Mouse (Mus musculus) liver, embryonic 12.5 days (tissue): ENCODE results near the gene Scaf1. TPM values are rescaled to one million over a fixed set of nuclear protein-coding genes. Genes with fewer than 3 reads are reported as not detected.
A peak's percentile ranks its signal among the peaks of the same experiment; 100 is the strongest.

ENCODE experiments used
- ATAC-seq: fragments of 200-750 bp; cut with Nextera tagmentation; 2 replicates; pipeline ENCODE4 v1.8.0; 2017; ENCODE audit warnings: moderate number of reproducible peaks, mild to moderate bottlenecking, moderate library complexity
- H3K27ac ChIP-seq: fragments of 300-500 bp; sonication (generic); 2 replicates; pipeline ENCODE4 v1.5.1; 2016; ENCODE audit warnings: mild to moderate bottlenecking
- H3K27me3 ChIP-seq: fragments of 300-500 bp; sonication (generic); replicated peaks from 2 replicates; pipeline ENCODE4 v1.6.1; 2016; ENCODE audit warnings: mild to moderate bottlenecking, moderate library complexity
- H3K36me3 ChIP-seq: fragments of 300-500 bp; sonication (generic); 2 replicates; pipeline ENCODE4 v1.6.1; 2016; ENCODE audit warnings: mild to moderate bottlenecking, moderate library complexity
- H3K4me1 ChIP-seq: fragments of 300-500 bp; sonication (generic); 2 replicates; pipeline ENCODE4 v1.6.1; 2016
- H3K4me2 ChIP-seq: fragments of 300-500 bp; sonication (generic); 2 replicates; pipeline ENCODE4 v1.6.1; 2016; ENCODE audit warnings: mild to moderate bottlenecking, moderate library complexity
- H3K4me3 ChIP-seq: fragments of 300-500 bp; sonication (generic); 2 replicates; pipeline ENCODE4 v1.5.1; 2016; ENCODE audit warnings: mild to moderate bottlenecking, moderate library complexity
- H3K9ac ChIP-seq: fragments of 300-500 bp; sonication (generic); 2 replicates; pipeline ENCODE4 v1.6.1; 2016; ENCODE audit warnings: mild to moderate bottlenecking, moderate library complexity
- H3K9me3 ChIP-seq: fragments of 300-500 bp; sonication (generic); replicated peaks from 2 replicates; pipeline ENCODE4 v1.6.1; 2016; ENCODE audit warnings: mild to moderate bottlenecking, moderate library complexity
- WGBS: fragments of 180-500 bp; shearing (Covaris S2); methylation state at CpG from one replicate; pipeline ENCODE4 v1.1.7; 2016; ENCODE audit not compliant: insufficient replicate concordance; 5-methylcytosine and 5-hydroxymethylcytosine counted together
- polyA plus RNA-seq: library from polyadenylated mRNA; unstranded; fragments of >200 nt; fragmentation: Nextera tagmentation; extraction: Ambion mirVana; gene quantifications from 2 replicates; pipeline ENCODE4 v1.2.1, GENCODE M21; 2016

The Scaf1 gene
- polyA plus RNA-seq, 1 experiment from 2014 or later, result 19.0 TPM

- no peak for ATAC-seq
- peaks cover 51% of the 10 kb centered on the region for H3K4me1 ChIP-seq
- WGBS, result 15% methylated on average over 10 of the region's 10 CpGs
Measured at GRCm38 (mm10) chr7:44996672-44997071, 19.5 kb downstream of the Scaf1 start.

GRCm38 (mm10) chr7:44986879-44987718, 29.1 kb downstream of the Scaf1 start:
- under 1% methylated on average over 29 of the region's 29 CpGs for WGBS
- no peaks in the 10 kb centered on the region for H3K27me3 ChIP-seq
- H3K9ac ChIP-seq, result peak overlapping the region; percentile 76
- no peaks in the 10 kb centered on the region for H3K9me3 ChIP-seq
- peaks cover 51% of the 10 kb centered on the region for H3K4me1 ChIP-seq
- H3K4me3 ChIP-seq, result peak overlapping the region; percentile 85
- peak overlapping the region; percentile 99 for H3K4me2 ChIP-seq
- ATAC-seq, result peak; percentile 23
- peak overlapping the region; percentile 87 for H3K27ac ChIP-seq
- H3K36me3 ChIP-seq, result peaks cover 48% of the 10 kb centered on the region

More at GRCm38 (mm10) chr7:44996672-44997071, 19.5 kb downstream of the Scaf1 start:
- H3K36me3 ChIP-seq, result peaks cover 72% of the 10 kb centered on the region
- H3K4me2 ChIP-seq, result peak overlapping the region; percentile 96
- H3K9ac ChIP-seq, result peak overlapping the region; percentile 80
- H3K27ac ChIP-seq, result peak overlapping the region; percentile 94
- H3K27me3 ChIP-seq, result no peaks in the 10 kb centered on the region
- no peaks in the 10 kb centered on the region for H3K9me3 ChIP-seq
- H3K4me3 ChIP-seq, result peak overlapping the region; percentile 77

GRCm38 (mm10) chr7:44986192-44986878, 29.8 kb downstream of the Scaf1 start, which contains the start of gene Prmt1:
TSS of gene Prmt1 (minus strand) at chr7:44986568.
- peaks cover 51% of the 10 kb centered on the region for H3K4me1 ChIP-seq
- no peaks in the 10 kb centered on the region for H3K27me3 ChIP-seq
- H3K4me2 ChIP-seq, result peak within 1 kb of the TSS; percentile 99
- H3K27ac ChIP-seq, result peak within 1 kb of the TSS; percentile 91
- no peaks in the 10 kb centered on the region for H3K9me3 ChIP-seq
- peak within 1 kb of the TSS; percentile 92 for H3K9ac ChIP-seq
- ATAC-seq, result peak; percentile 95
- peak within 1 kb of the TSS; percentile 85 for H3K4me3 ChIP-seq
- WGBS, result under 1% methylated on average over 42 of the region's 42 CpGs
- peaks cover 48% of the 10 kb centered on the region for H3K36me3 ChIP-seq

GRCm38 (mm10) chr7:44985595-44986191, 30.5 kb downstream of the Scaf1 start:
- Histone ChIP-seq H3K9me3 (no peaks in the 10 kb centered on the region), H3K36me3 (peaks cover 50% of the 10 kb centered on the region), H3K4me2 (peak overlapping the region; percentile 99), H3K4me3 (peak overlapping the region; percentile 85), H3K4me1 (peaks cover 51% of the 10 kb centered on the region), H3K27ac (peak overlapping the region; percentile 91), H3K9ac (peak overlapping the region; percentile 92), H3K27me3 (no peaks in the 10 kb centered on the region)
- WGBS, result under 1% methylated on average over 44 of the region's 45 CpGs
- ATAC-seq, result no peak

- Histone ChIP-seq H3K36me3 (peaks cover 50% of the 10 kb centered on the region), H3K4me1 (peaks cover 51% of the 10 kb centered on the region), H3K9ac (peak overlapping the region; percentile 92; the same call in 1 of the 2 replicates), H3K27ac (peak overlapping the region; percentile 91), H3K27me3 (no peaks in the 10 kb centered on the region), H3K4me2 (peak overlapping the region; percentile 99), H3K4me3 (peak overlapping the region; percentile 85), H3K9me3 (no peaks in the 10 kb centered on the region)
- WGBS, result 44% methylated on average over 3 of the region's 3 CpGs
- no peak for ATAC-seq
Measured at GRCm38 (mm10) chr7:44984833-44985164, 31.4 kb downstream of the Scaf1 start.

GRCm38 (mm10) chr7:44983944-44984832, 32.0 kb downstream of the Scaf1 start:
- H3K9me3 ChIP-seq, result no peaks in the 10 kb centered on the region
- no peak for ATAC-seq
- H3K27ac ChIP-seq, result peak overlapping the region; percentile 91
- H3K36me3 ChIP-seq, result peaks cover 52% of the 10 kb centered on the region
- peak overlapping the region; percentile 99 for H3K4me2 ChIP-seq
- H3K4me3 ChIP-seq, result peak overlapping the region; percentile 85
- peaks cover 46% of the 10 kb centered on the region for H3K4me1 ChIP-seq
- 82% methylated on average over 7 of the region's 7 CpGs for WGBS
- peak overlapping the region; percentile 92; the same call in 1 of the 2 replicates for H3K9ac ChIP-seq
- H3K27me3 ChIP-seq, result no peaks in the 10 kb centered on the region

- Histone ChIP-seq H3K4me3 (no peak overlapping the region), H3K4me2 (no peak overlapping the region), H3K4me1 (peaks cover 37% of the 10 kb centered on the region), H3K27ac (0 out of 2 replicates have a peak overlapping the region, but pooled peaks have one; percentile 91), H3K27me3 (no peaks in the 10 kb centered on the region), H3K36me3 (peaks cover 63% of the 10 kb centered on the region), H3K9ac (no peak overlapping the region), H3K9me3 (no peaks in the 10 kb centered on the region)
- 25% methylated on average over 6 of the region's 6 CpGs for WGBS
- no peak for ATAC-seq
Measured at GRCm38 (mm10) chr7:44983085-44983484, 33.1 kb downstream of the Scaf1 start.

GRCm38 (mm10) chr7:44981539-44981938, 34.6 kb downstream of the Scaf1 start:
- WGBS, result 79% methylated on average over 8 of the region's 8 CpGs
- peaks cover 78% of the 10 kb centered on the region for H3K36me3 ChIP-seq
- H3K4me2 ChIP-seq, result no peak overlapping the region
- H3K27me3 ChIP-seq, result no peaks in the 10 kb centered on the region
- H3K4me1 ChIP-seq, result peaks cover 28% of the 10 kb centered on the region
- ATAC-seq, result no peak
- H3K4me3 ChIP-seq, result no peak overlapping the region
- H3K9me3 ChIP-seq, result no peaks in the 10 kb centered on the region
- no peak overlapping the region for H3K27ac ChIP-seq
- H3K9ac ChIP-seq, result no peak overlapping the region

GRCm38 (mm10) chr7:44978300-44978699, 37.9 kb downstream of the Scaf1 start:
- no peak for ATAC-seq
- peaks cover 82% of the 10 kb centered on the region for H3K36me3 ChIP-seq
- no peak overlapping the region for H3K4me3 ChIP-seq
- WGBS, result 87% methylated on average over 3 of the region's 3 CpGs
- no peak overlapping the region for H3K9ac ChIP-seq
- H3K4me2 ChIP-seq, result no peak overlapping the region
- no peaks in the 10 kb centered on the region for H3K9me3 ChIP-seq
- peaks cover 31% of the 10 kb centered on the region for H3K4me1 ChIP-seq
- H3K27ac ChIP-seq, result no peak overlapping the region
- H3K27me3 ChIP-seq, result no peaks in the 10 kb centered on the region

- H3K27ac ChIP-seq, result peak overlapping the region; percentile 59
- H3K9ac ChIP-seq, result no peak overlapping the region
- WGBS, result 28% methylated on average over 6 of the region's 6 CpGs
- H3K4me2 ChIP-seq, result peak overlapping the region; percentile 68
- peak overlapping the region; percentile 40; the same call in 1 of the 2 replicates for H3K4me3 ChIP-seq
- H3K27me3 ChIP-seq, result 0 out of 2 replicates have a peak, but pooled peaks cover 10% of the 10 kb centered on the region
- no peaks in the 10 kb centered on the region for H3K9me3 ChIP-seq
- H3K4me1 ChIP-seq, result peaks cover 46% of the 10 kb centered on the region
- peaks cover 50% of the 10 kb centered on the region for H3K36me3 ChIP-seq
- ATAC-seq, result no peak
Measured at GRCm38 (mm10) chr7:44975117-44975419, 41.1 kb downstream of the Scaf1 start.
